Mouse (Mus musculus) left cerebral cortex, adult 11 months (tissue): ENCODE measurements around the gene Gpr179.

Experiments used
- DNase-seq: peaks from one replicate; pipeline ENCODE4 v3.0.0; 2022; ENCODE audit warnings: low spot score

Gpr179 gene

DNA sequence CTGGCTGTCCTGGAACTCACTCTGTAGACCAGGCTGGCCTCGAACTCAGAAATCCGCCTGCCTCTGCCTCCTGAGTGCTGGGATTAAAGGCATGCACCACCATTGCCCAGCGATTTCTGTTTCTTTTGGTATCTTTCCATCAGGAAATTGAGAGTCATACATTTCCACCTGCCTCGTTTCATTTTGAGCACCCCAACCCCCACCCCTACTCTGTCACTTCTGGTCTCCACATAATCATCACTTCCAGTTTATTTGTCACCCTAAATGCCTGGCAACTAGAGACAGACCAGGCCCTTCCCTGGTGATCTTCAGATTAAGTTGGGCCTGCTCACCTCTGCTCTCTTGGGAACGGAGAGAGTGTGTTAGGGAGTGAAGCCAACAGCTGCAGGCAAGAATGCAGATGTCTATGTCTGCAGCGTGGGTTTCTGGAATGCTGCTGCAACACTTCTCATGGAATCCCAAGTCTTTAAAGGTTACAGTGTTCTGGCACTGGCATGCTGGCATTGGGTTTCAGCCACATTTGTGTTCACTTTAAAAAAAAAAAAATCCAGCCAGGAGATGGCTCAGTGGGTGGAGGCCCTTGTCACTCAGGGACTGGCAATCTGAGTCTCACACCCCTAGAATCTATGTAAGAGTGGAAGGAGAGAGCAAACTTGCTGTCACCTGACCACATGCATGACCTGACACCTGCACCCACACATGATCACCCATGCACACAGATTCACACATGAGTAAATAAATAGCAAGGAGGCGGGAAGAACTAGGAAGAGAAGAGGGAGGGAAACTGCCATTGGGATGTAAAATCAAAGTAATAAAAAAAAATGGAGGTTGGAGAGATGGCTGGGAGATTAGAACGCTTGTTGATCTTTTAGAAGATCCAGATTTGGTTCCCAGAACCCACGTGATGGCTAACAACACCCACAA is 65.8 kb downstream of the Gpr179 start:
- DNase-seq: no peak

GRCm38 (mm10) chr11:97284854-97285253 is 67.0 kb downstream of the Gpr179 start:
- DNase-seq: no peak

GRCm38 (mm10) chr11:97282179-97282578 is 69.7 kb downstream of the Gpr179 start:
- DNase-seq: no peak
